Mouse (Mus musculus) embryo, embryonic 10 days (tissue): Measurements from ENCODE around the gene Ufd1.
"Not testable (repeated sequence)": the region's sequence is repeated elsewhere in the genome, so short reads cannot be mapped to it uniquely, and the experiment has no call there.

ENCODE experiments used
- DNase-seq: peaks from one replicate; pipeline ENCODE4 v3.0.0-alpha.2; 2015; ENCODE audit warnings: low spot score

Gene Ufd1

GRCm38 (mm10) chr16:18811032-18811431 lies 547 bp upstream of the Ufd1 start:
- DNase-seq, result peak; percentile 9

GRCm38 (mm10) chr16:18812385-18812910 lies 869 bp downstream of the Ufd1 start:
- no peak for DNase-seq

- no peak for DNase-seq
Observed at GRCm38 (mm10) chr16:18822356-18822755, 10.8 kb downstream of the Ufd1 start.

GRCm38 (mm10) chr16:18822925-18823324 lies 11.3 kb downstream of the Ufd1 start:
- no peak for DNase-seq

- DNase-seq, result no peak
Observed at GRCm38 (mm10) chr16:18828630-18829029, 17.1 kb downstream of the Ufd1 start.

- DNase-seq, result no peak
Observed at GRCm38 (mm10) chr16:18829102-18829501, 17.5 kb downstream of the Ufd1 start.

- DNase-seq, result no peak
Observed at GRCm38 (mm10) chr16:18833486-18833885, 21.9 kb downstream of the Ufd1 start.

- no peak for DNase-seq
Observed at GRCm38 (mm10) chr16:18836073-18836467, 24.5 kb downstream of the Ufd1 start.

- DNase-seq, result peak; percentile 96
Observed at GRCm38 (mm10) chr16:18836468-18837208, 25.1 kb downstream of the Ufd1 start, which contains the start of the genes 2510002D24Rik and Gm28539. Gene 2510002D24Rik (plus strand): TSS chr16:18836578. Gene Gm28539 (plus strand): TSS chr16:18836584.

- DNase-seq, result no peak
Observed at GRCm38 (mm10) chr16:18838346-18838745, 26.8 kb downstream of the Ufd1 start.

- no peak for DNase-seq
Observed at GRCm38 (mm10) chr16:18846301-18846820, 34.8 kb downstream of the Ufd1 start.

- DNase-seq, result not testable (repeated sequence)
Observed at GRCm38 (mm10) chr16:18849521-18850190, 38.1 kb downstream of the Ufd1 start.

- peak; percentile 46 for DNase-seq
Observed at GRCm38 (mm10) chr16:18858551-18858950, 47.0 kb downstream of the Ufd1 start.

GRCm38 (mm10) chr16:18860186-18860585 lies 48.6 kb downstream of the Ufd1 start:
- no peak for DNase-seq

GRCm38 (mm10) chr16:18870495-18870894 lies 58.9 kb downstream of the Ufd1 start:
- not testable (repeated sequence) for DNase-seq

- DNase-seq, result no peak
Observed at GRCm38 (mm10) chr16:18876091-18876441, 64.5 kb downstream of the Ufd1 start.

GRCm38 (mm10) chr16:18876442-18877308 lies 65.1 kb downstream of the Ufd1 start, which contains the start of the genes Mrpl40 and Hira:
Gene Mrpl40 (minus strand): TSS chr16:18876862.
Gene Hira (plus strand): TSS chr16:18877037.
- DNase-seq, result peak; percentile 90

- DNase-seq, result peak; percentile 77
Observed at GRCm38 (mm10) chr16:18877386-18878090, 66.0 kb downstream of the Ufd1 start.

- no peak for DNase-seq
Observed at GRCm38 (mm10) chr16:18878091-18878720, 66.6 kb downstream of the Ufd1 start.

- no peak for DNase-seq
Observed at GRCm38 (mm10) chr16:18884044-18884443, 72.5 kb downstream of the Ufd1 start.
